Mouse (Mus musculus): ENCODE measurements around the gene Btbd16. TPM values are rescaled to one million over a fixed set of nuclear protein-coding genes. Genes with fewer than 3 reads are reported as not detected.
A peak's percentile ranks its signal among the peaks of the same experiment; 100 is the strongest.

The Btbd16 gene
- polyA plus RNA-seq, 1 experiment from 2014 or later = not detected

DNA sequence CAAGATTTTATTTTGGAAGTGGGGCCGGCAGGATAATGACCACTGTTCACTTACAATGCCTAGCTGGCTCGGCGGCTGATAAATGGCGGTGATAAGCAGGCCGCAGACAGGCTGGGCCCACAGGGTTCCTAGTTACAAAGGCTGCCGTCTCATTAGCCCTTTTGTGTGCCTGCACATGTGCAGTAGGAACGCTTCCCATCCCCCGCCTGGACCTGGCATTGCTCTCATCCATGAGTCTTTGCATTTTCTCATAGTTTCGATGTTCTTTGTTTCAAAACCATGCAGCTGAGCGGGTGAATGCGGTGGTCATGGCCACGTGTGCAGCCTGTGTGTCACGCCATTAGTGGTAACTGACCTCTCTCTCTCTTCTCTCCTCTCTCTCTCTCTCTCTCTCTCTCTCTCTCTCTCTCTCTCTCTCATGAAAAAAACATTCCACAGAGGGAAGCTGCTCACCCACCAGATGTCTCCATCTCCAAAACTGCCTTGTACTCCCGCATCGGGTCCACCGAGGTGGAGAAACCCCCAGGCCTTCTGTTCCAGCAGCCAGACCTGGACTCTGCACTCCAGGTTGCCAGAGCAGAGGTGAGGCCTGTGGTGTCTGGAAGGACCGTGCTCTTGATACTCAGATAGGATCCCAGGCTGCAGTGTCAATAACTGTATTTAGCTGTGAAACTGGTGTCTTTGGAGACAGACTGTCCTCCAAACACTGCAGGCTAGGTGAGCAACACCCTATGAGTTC is 22.9 kb upstream of the Btbd16 start:
- 18% methylated on average over 17 of the region's 17 CpGs for whole genome bisulfite sequencing
- peak; percentile 90 for ATAC-seq (ENCODE audit: low FRiP score)
- Histone ChIP-seq H3K36me3 (replicated peaks) (peaks cover 74% of the 10 kb centered on the region), H3K9me3 (no peaks in the 10 kb centered on the region), H3K27ac (peak overlapping the region; percentile 92), H3K4me1 (peaks cover 27% of the 10 kb centered on the region), H3K4me2 (peak overlapping the region; percentile 27), H3K9ac (peak overlapping the region; percentile 21; the same call in 1 of the 2 replicates), H3K4me3 (replicated peaks) (no peak overlapping the region), H3K27me3 (no peaks in the 10 kb centered on the region)

DNA sequence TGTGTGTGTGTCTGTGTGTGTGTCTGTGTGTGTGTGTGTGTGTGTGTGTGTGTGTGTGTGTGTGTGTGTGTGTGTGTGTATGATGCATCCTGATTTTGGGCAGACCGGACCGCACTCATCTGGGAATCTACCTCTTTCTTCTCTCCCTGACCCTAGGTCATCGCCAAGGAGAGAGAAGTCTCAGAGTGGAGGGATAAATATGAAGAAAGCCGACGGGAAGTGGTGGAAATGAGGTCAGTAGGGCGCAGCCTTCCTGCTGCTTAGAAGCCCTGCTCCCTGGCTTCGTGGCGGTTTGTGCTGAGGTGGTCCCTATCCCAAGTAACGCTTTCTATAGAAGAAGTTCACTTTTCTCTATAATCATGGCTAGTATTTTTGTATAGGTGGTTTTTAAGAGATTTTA is 22.2 kb upstream of the Btbd16 start:
- ATAC-seq (ENCODE audit: low FRiP score) = no peak
- H3K4me2 ChIP-seq = no peak overlapping the region
- peak overlapping the region; percentile 92 for H3K27ac ChIP-seq
- peaks cover 75% of the 10 kb centered on the region for H3K36me3 ChIP-seq (replicated peaks)
- H3K27me3 ChIP-seq = no peaks in the 10 kb centered on the region
- H3K9me3 ChIP-seq = no peaks in the 10 kb centered on the region
- peaks cover 27% of the 10 kb centered on the region for H3K4me1 ChIP-seq
- H3K9ac ChIP-seq = peak overlapping the region; percentile 21; the same call in 1 of the 2 replicates
- H3K4me3 ChIP-seq (replicated peaks) = no peak overlapping the region
- WGBS = 52% methylated on average over 9 of the region's 9 CpGs

DNA sequence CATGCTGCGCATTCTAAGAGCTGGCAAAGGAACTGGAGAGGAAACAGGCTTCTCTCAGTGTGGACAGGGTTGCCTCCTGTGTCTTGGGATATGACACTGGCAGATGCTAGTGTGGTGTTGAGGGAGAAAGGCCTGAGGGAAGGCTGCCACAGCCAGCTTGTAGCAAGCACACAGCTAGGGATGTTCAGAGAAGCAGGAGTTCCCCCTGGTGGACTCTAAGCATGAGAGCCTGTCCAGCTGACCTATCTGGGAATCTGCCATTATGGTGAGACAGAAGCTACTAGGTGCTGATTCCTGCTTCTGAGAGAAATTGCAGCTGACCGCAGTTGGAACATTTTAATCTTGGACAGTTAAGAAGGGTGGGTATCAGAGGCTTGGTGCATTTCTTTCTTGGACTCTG is 19.1 kb upstream of the Btbd16 start:
- no peak overlapping the region for H3K27ac ChIP-seq
- no peaks in the 10 kb centered on the region for H3K9me3 ChIP-seq
- 95% methylated on average over 2 of the region's 2 CpGs for WGBS
- H3K4me1 ChIP-seq = peaks cover 23% of the 10 kb centered on the region
- H3K9ac ChIP-seq = no peak overlapping the region
- H3K4me2 ChIP-seq = no peak overlapping the region
- no peaks in the 10 kb centered on the region for H3K27me3 ChIP-seq
- peaks cover 73% of the 10 kb centered on the region for H3K36me3 ChIP-seq (replicated peaks)
- no peak for ATAC-seq (ENCODE audit: low FRiP score)
- no peak overlapping the region for H3K4me3 ChIP-seq (replicated peaks)

DNA sequence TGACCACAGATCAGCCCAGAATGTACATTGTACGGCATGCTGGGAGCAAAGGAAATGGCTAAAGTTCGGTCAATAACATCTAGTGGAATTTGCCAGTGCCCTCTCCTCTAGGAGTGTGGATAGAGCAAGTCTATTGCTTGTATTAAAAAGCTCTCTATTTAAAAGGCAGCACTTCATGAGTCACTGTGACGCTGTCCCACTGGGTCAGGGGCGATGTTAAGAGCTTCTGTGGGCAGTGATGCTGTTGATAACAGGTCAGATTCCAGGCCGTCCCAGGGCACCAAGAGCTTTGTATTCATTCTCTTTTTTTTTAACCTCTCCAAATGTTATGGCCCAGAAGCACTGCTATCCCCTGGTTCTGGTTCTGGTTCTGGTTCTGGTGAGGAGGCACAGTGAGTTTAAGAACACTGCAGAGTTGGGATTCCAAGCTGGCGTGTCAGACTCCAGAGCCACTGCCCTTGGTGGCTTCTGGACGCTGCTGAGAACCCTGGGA is 17.5 kb upstream of the Btbd16 start:
- Histone ChIP-seq H3K9ac (no peak overlapping the region), H3K4me2 (no peak overlapping the region), H3K36me3 (replicated peaks) (peaks cover 83% of the 10 kb centered on the region), H3K4me1 (peaks cover 7% of the 10 kb centered on the region), H3K27me3 (no peaks in the 10 kb centered on the region), H3K9me3 (no peaks in the 10 kb centered on the region), H3K4me3 (replicated peaks) (no peak overlapping the region), H3K27ac (no peak overlapping the region)
- no peak for ATAC-seq (ENCODE audit: low FRiP score)
- WGBS = 88% methylated on average over 7 of the region's 7 CpGs

DNA sequence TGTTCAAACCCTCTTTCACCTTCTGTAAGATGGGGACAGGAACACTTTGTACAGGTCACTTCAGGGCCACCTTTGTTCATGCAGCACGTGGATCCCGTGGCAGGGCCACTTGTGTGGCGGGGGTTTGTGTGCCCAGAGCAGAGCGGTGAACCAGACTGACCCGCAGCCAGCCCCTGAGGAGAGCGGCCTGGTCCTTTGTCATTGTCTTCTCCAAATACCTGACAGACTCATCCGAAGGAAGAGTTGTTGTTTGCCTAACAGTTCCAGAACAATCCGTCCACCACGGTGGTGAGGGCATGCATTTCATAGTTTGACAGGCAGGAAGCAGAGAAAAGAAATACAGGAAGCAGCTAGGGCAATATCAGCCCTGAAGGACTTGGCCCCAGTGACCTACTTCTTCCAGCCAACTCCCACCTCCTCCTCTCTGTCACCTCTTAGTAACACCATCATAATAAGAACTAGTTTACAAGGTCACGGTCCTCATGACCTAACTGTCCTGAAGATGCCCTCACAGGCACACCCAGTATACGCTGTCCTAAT is 16.5 kb upstream of the Btbd16 start:
- 84% methylated on average over 11 of the region's 11 CpGs for WGBS
- no peak for ATAC-seq (ENCODE audit: low FRiP score)
- no peaks in the 10 kb centered on the region for H3K27me3 ChIP-seq
- no peak overlapping the region for H3K4me2 ChIP-seq
- H3K9me3 ChIP-seq = no peaks in the 10 kb centered on the region
- H3K4me3 ChIP-seq (replicated peaks) = no peak overlapping the region
- H3K36me3 ChIP-seq (replicated peaks) = peaks cover 78% of the 10 kb centered on the region
- peaks cover 4% of the 10 kb centered on the region; the same call in 1 of the 2 replicates for H3K4me1 ChIP-seq
- H3K27ac ChIP-seq = no peak overlapping the region
- H3K9ac ChIP-seq = no peak overlapping the region

DNA sequence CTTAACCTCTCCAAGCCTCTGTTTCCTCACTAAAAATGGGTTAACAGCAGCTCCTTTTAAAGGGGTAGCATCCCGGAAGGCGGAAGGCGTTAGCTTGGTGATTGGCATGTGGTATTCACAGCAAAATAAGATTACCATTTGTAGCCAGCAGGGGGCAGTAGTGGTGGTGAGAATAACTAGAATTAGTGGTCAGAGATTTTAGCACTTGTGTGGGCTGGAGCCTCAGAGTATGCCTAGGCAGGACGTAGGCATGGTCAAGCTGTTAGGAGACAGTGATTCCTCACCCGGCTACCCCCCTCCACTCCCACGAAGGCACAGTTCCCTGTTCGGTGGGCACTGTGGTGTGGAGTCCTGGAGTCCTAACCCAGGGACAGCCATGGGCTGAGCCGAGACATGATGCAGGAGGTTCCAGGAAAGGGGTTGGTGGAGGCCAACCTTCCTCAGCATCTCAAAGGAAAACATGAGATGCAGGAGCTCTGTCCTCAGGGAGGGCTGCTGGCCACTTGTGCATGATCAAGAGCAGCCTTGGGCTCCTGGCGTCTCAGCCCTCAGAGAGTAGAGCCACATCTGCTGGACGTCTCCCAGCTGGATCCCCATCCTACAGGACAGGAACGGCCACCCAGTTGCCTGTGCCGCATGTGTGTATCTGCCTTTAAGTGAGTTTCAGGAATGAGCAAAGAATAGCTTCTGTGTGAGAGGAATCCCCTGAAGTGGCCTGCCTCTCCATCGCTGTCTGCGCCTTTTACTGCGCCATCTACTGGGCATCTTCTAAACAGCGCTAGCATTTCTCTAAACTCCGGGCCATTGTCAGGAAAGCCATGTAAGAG is 11.6 kb upstream of the Btbd16 start:
- Histone ChIP-seq H3K9me3 (no peaks in the 10 kb centered on the region), H3K4me2 (no peak overlapping the region), H3K36me3 (replicated peaks) (peaks cover 52% of the 10 kb centered on the region), H3K27ac (peak overlapping the region; percentile 70), H3K9ac (no peak overlapping the region), H3K4me1 (peaks cover 5% of the 10 kb centered on the region; the same call in 1 of the 2 replicates), H3K27me3 (no peaks in the 10 kb centered on the region), H3K4me3 (replicated peaks) (no peak overlapping the region)
- peak; percentile 73 for ATAC-seq (ENCODE audit: low FRiP score)
- WGBS = 40% methylated on average over 17 of the region's 17 CpGs

DNA sequence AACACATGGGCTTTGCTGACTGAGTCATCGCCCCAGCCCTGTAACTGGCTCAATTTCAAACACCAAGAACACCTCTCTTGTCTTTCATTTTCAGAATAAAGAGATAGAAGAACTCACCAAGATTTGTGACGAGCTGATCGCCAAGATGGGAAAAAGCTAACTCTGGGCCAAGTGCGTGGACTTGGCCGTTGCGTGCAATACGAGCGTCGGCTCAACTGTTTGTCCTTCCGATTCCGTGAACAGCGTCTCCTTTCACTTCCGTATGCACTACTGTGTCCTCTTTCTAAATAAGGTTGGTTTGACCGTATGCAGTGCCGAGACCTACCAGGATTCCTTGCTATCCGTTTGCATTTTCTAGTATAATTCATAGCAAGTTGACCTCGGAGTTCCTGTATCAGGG is 9.7 kb upstream of the Btbd16 start:
- Histone ChIP-seq H3K9ac (no peak overlapping the region), H3K4me3 (replicated peaks) (no peak overlapping the region), H3K9me3 (no peaks in the 10 kb centered on the region), H3K4me1 (peaks cover 5% of the 10 kb centered on the region; the same call in 1 of the 2 replicates), H3K36me3 (replicated peaks) (peaks cover 37% of the 10 kb centered on the region), H3K27me3 (no peaks in the 10 kb centered on the region), H3K4me2 (no peak overlapping the region), H3K27ac (no peak overlapping the region)
- ATAC-seq (ENCODE audit: low FRiP score) = no peak
- WGBS = 94% methylated on average over 17 of the region's 17 CpGs

DNA sequence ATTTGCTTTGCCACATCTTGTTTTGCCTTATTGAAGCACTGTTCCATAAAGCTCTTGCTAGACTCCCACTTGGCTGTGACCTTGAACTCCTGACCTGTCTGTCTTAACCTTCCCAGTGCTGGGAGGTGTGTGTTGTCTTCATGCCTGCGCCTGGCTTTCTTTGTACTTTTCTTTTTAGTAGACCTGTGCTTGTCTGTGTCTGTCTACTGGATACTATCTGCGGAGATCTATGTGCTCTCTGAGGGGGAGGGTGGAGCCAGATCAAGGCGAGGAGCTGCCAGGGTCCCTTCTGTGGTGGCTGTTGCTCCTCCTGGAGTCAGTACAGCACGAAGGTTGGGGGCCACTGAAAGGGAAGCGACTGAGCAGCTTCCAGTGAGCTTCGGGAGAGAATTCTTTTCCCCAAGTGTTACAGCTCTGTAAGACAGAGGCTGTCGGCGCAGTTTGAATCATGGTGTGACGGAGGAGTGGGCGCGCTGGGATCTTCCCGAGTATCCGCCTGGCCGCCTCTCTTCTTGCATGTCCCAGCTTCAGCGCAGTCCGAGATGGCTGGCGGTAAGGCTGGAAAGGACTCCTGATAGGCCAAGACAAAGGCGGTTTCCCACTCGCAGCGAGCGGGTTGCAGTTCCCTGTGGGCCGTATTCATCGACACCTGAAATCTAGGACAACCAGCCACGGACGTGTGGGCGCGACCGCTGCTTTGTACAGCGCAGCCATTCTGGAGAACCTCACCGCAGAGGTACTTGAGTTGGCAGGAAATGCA is 7.3 kb upstream of the Btbd16 start:
- Histone ChIP-seq H3K27me3 (no peaks in the 10 kb centered on the region), H3K4me3 (replicated peaks) (no peak overlapping the region), H3K27ac (no peak overlapping the region), H3K4me2 (no peak overlapping the region), H3K4me1 (peaks cover 5% of the 10 kb centered on the region; the same call in 1 of the 2 replicates), H3K9me3 (no peaks in the 10 kb centered on the region), H3K36me3 (replicated peaks) (peaks cover 18% of the 10 kb centered on the region), H3K9ac (no peak overlapping the region)
- no peak for ATAC-seq (ENCODE audit: low FRiP score)
- WGBS = 84% methylated on average over 30 of the region's 30 CpGs

DNA sequence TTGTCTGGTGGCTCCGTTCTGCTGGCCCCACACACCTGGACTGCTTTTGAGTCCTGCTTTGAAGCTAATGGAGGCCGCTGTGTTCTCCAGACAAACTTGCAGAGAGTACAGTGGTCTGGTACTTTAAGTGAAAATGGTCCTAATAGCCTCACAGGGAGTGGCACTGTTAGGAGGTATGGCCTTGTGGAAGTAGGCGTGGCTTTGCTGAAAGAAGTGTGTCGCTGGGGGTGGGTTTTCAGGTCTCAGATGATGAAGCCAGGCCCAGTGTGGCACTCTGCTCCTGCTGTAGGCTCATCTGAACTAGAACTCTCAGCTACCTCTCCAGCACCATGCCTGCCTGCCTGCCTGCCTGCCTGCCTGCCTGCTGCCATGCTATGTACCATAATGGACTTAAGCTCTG is 5.7 kb upstream of the Btbd16 start:
- Histone ChIP-seq H3K4me2 (no peak overlapping the region), H3K27me3 (no peaks in the 10 kb centered on the region), H3K9me3 (no peaks in the 10 kb centered on the region), H3K9ac (no peak overlapping the region), H3K4me1 (no peaks in the 10 kb centered on the region), H3K27ac (no peak overlapping the region), H3K4me3 (replicated peaks) (no peak overlapping the region), H3K36me3 (replicated peaks) (peaks cover 18% of the 10 kb centered on the region)
- whole genome bisulfite sequencing = 89% methylated on average over 4 of the region's 4 CpGs
- ATAC-seq (ENCODE audit: low FRiP score) = no peak

DNA sequence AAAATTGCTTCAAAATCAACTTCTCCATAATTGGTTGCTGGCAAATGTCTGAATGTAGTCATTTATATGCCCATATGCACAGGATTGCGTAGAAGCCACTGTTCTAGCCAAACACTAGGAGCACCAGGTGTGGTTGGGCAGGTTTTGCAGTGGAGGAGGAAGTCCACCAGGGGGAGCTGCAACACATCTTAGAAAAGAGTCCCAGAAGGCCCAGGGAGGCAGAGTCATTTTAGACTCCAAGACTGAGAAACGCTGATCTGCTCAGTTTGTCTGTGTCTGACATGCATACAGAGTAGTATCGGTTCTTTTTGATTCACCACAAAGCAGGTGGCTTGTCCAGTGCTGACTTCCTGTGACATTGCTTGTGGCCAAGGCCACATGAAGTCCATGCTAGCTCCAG is 3.2 kb upstream of the Btbd16 start:
- 29% methylated on average over 3 of the region's 3 CpGs for WGBS
- H3K27ac ChIP-seq = no peak overlapping the region
- H3K9ac ChIP-seq = no peak overlapping the region
- H3K27me3 ChIP-seq = no peaks in the 10 kb centered on the region
- no peaks in the 10 kb centered on the region for H3K4me1 ChIP-seq
- 0 out of 2 replicates have a peak, but pooled peaks have one; percentile 17 for ATAC-seq (ENCODE audit: low FRiP score)
- no peak overlapping the region for H3K4me2 ChIP-seq
- no peak overlapping the region for H3K4me3 ChIP-seq (replicated peaks)
- H3K36me3 ChIP-seq (replicated peaks) = peaks cover 2% of the 10 kb centered on the region; the same call in 1 of the 2 replicates
- no peaks in the 10 kb centered on the region for H3K9me3 ChIP-seq

DNA sequence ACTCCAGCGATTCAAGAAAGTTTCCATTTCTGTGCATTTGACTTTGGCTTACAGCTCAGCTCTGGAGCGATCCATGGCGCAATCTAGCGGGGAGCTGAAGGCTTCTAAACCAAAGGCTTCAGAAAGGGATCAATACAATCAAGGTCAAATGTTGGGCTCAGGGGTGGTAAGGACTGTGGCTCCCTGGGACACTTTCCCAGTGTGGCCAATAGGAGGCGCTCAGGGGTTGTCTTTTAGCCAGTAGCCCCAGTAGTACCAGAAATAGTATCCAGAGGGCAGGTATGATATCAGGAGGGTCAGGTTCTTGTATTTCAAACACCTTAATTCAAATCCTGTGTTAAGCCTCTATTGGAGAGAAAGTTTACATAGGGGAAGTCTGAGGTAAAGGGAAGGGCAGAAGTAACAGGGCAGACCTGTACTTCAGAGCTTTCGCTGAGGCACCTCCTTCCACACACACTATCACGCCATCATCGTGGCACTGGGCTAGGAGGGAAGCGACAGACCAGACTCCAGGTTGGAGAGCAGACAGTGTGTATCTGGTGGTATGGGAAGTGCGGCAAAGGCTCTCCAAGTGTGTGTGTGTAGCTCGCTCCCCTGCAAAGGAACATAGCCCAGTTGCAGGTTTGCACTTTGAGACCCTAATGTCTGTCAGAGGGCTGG is 568 bp upstream of the Btbd16 start:
- H3K4me3 ChIP-seq (replicated peaks) = no peak overlapping the region
- no peak for ATAC-seq (ENCODE audit: low FRiP score)
- no peak overlapping the region for H3K27ac ChIP-seq
- H3K9ac ChIP-seq = no peak overlapping the region
- H3K4me1 ChIP-seq = no peaks in the 10 kb centered on the region
- H3K36me3 ChIP-seq (replicated peaks) = no peaks in the 10 kb centered on the region
- H3K27me3 ChIP-seq = no peaks in the 10 kb centered on the region
- no peak overlapping the region for H3K4me2 ChIP-seq
- H3K9me3 ChIP-seq = no peaks in the 10 kb centered on the region
- WGBS = 68% methylated on average over 11 of the region's 11 CpGs

Measured in forebrain, embryonic 12.5 days (tissue).